Mouse (Mus musculus) lung, adult 2 months (tissue): Measurements from ENCODE around the gene Zfp385c.

ENCODE experiments used
- CTCF ChIP-seq: fragments of 200-500 bp; IDR thresholded peaks from 2 replicates; pipeline ENCODE4 v1.5.1; 2011; ENCODE audit warnings: mild to moderate bottlenecking, low read length, control low read depth; ENCODE audit not compliant: insufficient read depth
- POLR2A ChIP-seq: fragments of 200-500 bp; IDR thresholded peaks from 2 replicates; pipeline ENCODE4 v1.6.1; 2011; ENCODE audit warnings: low read depth, mild to moderate bottlenecking, control low read depth, low read length, borderline replicate concordance; ENCODE audit errors: extremely low read depth

- peak; percentile 57; the same call in 1 of the 2 replicates for TF ChIP-seq POLR2A
- TF ChIP-seq CTCF = no peak
These were observed 19.7 kb upstream of the Zfp385c start, which contains the start of gene Kat2a for GRCm38 (mm10) chr11:100711783-100712615.
